Mouse (Mus musculus): ENCODE results near the gene Mfsd4b5. TPM values are rescaled to one million over a fixed set of nuclear protein-coding genes. Genes with fewer than 3 reads are reported as not detected.
A peak's percentile ranks its signal among the peaks of the same experiment; 100 is the strongest.

Mfsd4b5 gene
- polyA plus RNA-seq, 1 experiment = not detected

GRCm38 (mm10) chr10:40026546-40026945 is 40.1 kb upstream of the Mfsd4b5 start:
- Histone ChIP-seq H3K9me3 (replicated peaks; ENCODE audit: control insufficient read depth, insufficient read depth, low read length, poor library complexity, severe bottlenecking) (peaks cover 4% of the 10 kb centered on the region), H3K27ac (ENCODE audit: insufficient read depth, low read length) (no peak overlapping the region), H3K4me1 (ENCODE audit: control insufficient read depth, insufficient read depth, low read length) (no peaks in the 10 kb centered on the region), H3K9ac (ENCODE audit: low read depth, poor library complexity, severe bottlenecking) (no peak overlapping the region), H3K4me3 (ENCODE audit: low read depth, low read length) (no peak overlapping the region), H3K27me3 (ENCODE audit: control insufficient read depth, insufficient read depth, low read length, poor library complexity, severe bottlenecking) (no peaks in the 10 kb centered on the region; the same call in 1 of the 2 replicates), H3K36me3 (ENCODE audit: control insufficient read depth, insufficient read depth, low read length, poor library complexity, severe bottlenecking) (no peaks in the 10 kb centered on the region)
- no peak for TF ChIP-seq EP300 (IDR thresholded peaks at IDR 0.05; ENCODE audit: insufficient read depth, low read depth, low read length)
- TF ChIP-seq POLR2A (IDR thresholded peaks at IDR 0.05; ENCODE audit: insufficient read depth, low read length) = no peak
- TF ChIP-seq CTCF (IDR thresholded peaks at IDR 0.05; ENCODE audit: low read depth, low read length) = no peak

GRCm38 (mm10) chr10:40025560-40025959 is 39.1 kb upstream of the Mfsd4b5 start:
- TF ChIP-seq CTCF (IDR thresholded peaks at IDR 0.05; ENCODE audit: low read depth, low read length) (no peak), POLR2A (IDR thresholded peaks at IDR 0.05; ENCODE audit: insufficient read depth, low read length) (no peak)
- Histone ChIP-seq H3K4me1 (ENCODE audit: control insufficient read depth, insufficient read depth, low read length) (no peaks in the 10 kb centered on the region), H3K9me3 (replicated peaks; ENCODE audit: control insufficient read depth, insufficient read depth, low read length, poor library complexity, severe bottlenecking) (peaks cover 4% of the 10 kb centered on the region), H3K27ac (ENCODE audit: insufficient read depth, low read length) (no peak overlapping the region), H3K27me3 (ENCODE audit: control insufficient read depth, insufficient read depth, low read length, poor library complexity, severe bottlenecking) (no peaks in the 10 kb centered on the region; the same call in 1 of the 2 replicates), H3K36me3 (ENCODE audit: control insufficient read depth, insufficient read depth, low read length, poor library complexity, severe bottlenecking) (no peaks in the 10 kb centered on the region), H3K9ac (ENCODE audit: low read depth, poor library complexity, severe bottlenecking) (no peak overlapping the region), H3K4me3 (ENCODE audit: low read depth, low read length) (peak overlapping the region; percentile 69; the same call in 1 of the 2 replicates)

GRCm38 (mm10) chr10:40024554-40025428 is 38.3 kb upstream of the Mfsd4b5 start, which contains the start of gene Mfsd4b1:
Gene Mfsd4b1, minus strand, starts transcription at chr10:40025268.
- H3K4me1 ChIP-seq (ENCODE audit: control insufficient read depth, insufficient read depth, low read length) = no peaks in the 10 kb centered on the region
- peaks cover 4% of the 10 kb centered on the region for H3K9me3 ChIP-seq (replicated peaks; ENCODE audit: control insufficient read depth, insufficient read depth, low read length, poor library complexity, severe bottlenecking)
- H3K9ac ChIP-seq (ENCODE audit: low read depth, poor library complexity, severe bottlenecking) = peak within 1 kb of the TSS; percentile 32
- no peaks in the 10 kb centered on the region; the same call in 1 of the 2 replicates for H3K27me3 ChIP-seq (ENCODE audit: control insufficient read depth, insufficient read depth, low read length, poor library complexity, severe bottlenecking)
- H3K27ac ChIP-seq (ENCODE audit: insufficient read depth, low read length) = no peak within 1 kb of the TSS
- TF ChIP-seq CTCF (IDR thresholded peaks at IDR 0.05; ENCODE audit: low read depth, low read length) (no peak), POLR2A (IDR thresholded peaks at IDR 0.05; ENCODE audit: insufficient read depth, low read length) (no peak), EP300 (IDR thresholded peaks at IDR 0.05; ENCODE audit: insufficient read depth, low read depth, low read length) (no peak)
- peak within 1 kb of the TSS; percentile 69 for H3K4me3 ChIP-seq (ENCODE audit: low read depth, low read length)
- no peaks in the 10 kb centered on the region for H3K36me3 ChIP-seq (ENCODE audit: control insufficient read depth, insufficient read depth, low read length, poor library complexity, severe bottlenecking)

- no peak for TF ChIP-seq CTCF (IDR thresholded peaks at IDR 0.05; ENCODE audit: low read depth, low read length)
- no peak for TF ChIP-seq EP300 (IDR thresholded peaks at IDR 0.05; ENCODE audit: insufficient read depth, low read depth, low read length)
- TF ChIP-seq POLR2A (IDR thresholded peaks at IDR 0.05; ENCODE audit: insufficient read depth, low read length) = no peak
Observed at GRCm38 (mm10) chr10:40020401-40020800, 34.0 kb upstream of the Mfsd4b5 start.

GRCm38 (mm10) chr10:40019492-40019891 is 33.0 kb upstream of the Mfsd4b5 start:
- Histone ChIP-seq H3K9me3 (replicated peaks; ENCODE audit: control insufficient read depth, insufficient read depth, low read length, poor library complexity, severe bottlenecking) (no peaks in the 10 kb centered on the region), H3K27ac (ENCODE audit: insufficient read depth, low read length) (no peak overlapping the region), H3K36me3 (ENCODE audit: control insufficient read depth, insufficient read depth, low read length, poor library complexity, severe bottlenecking) (no peaks in the 10 kb centered on the region), H3K4me3 (ENCODE audit: low read depth, low read length) (no peak overlapping the region), H3K4me1 (ENCODE audit: control insufficient read depth, insufficient read depth, low read length) (no peaks in the 10 kb centered on the region), H3K27me3 (ENCODE audit: control insufficient read depth, insufficient read depth, low read length, poor library complexity, severe bottlenecking) (no peaks in the 10 kb centered on the region; the same call in 1 of the 2 replicates), H3K9ac (ENCODE audit: low read depth, poor library complexity, severe bottlenecking) (no peak overlapping the region)
- TF ChIP-seq EP300 (IDR thresholded peaks at IDR 0.05; ENCODE audit: insufficient read depth, low read depth, low read length) (no peak), POLR2A (IDR thresholded peaks at IDR 0.05; ENCODE audit: insufficient read depth, low read length) (no peak), CTCF (IDR thresholded peaks at IDR 0.05; ENCODE audit: low read depth, low read length) (no peak)

More at GRCm38 (mm10) chr10:40020401-40020800, 34.0 kb upstream of the Mfsd4b5 start:
- H3K9me3 ChIP-seq (replicated peaks; ENCODE audit: control insufficient read depth, insufficient read depth, low read length, poor library complexity, severe bottlenecking) = no peaks in the 10 kb centered on the region
- no peaks in the 10 kb centered on the region for H3K36me3 ChIP-seq (ENCODE audit: control insufficient read depth, insufficient read depth, low read length, poor library complexity, severe bottlenecking)
- no peak overlapping the region for H3K27ac ChIP-seq (ENCODE audit: insufficient read depth, low read length)
- H3K27me3 ChIP-seq (ENCODE audit: control insufficient read depth, insufficient read depth, low read length, poor library complexity, severe bottlenecking) = no peaks in the 10 kb centered on the region; the same call in 1 of the 2 replicates
- H3K4me3 ChIP-seq (ENCODE audit: low read depth, low read length) = no peak overlapping the region
- no peak overlapping the region for H3K9ac ChIP-seq (ENCODE audit: low read depth, poor library complexity, severe bottlenecking)
- no peaks in the 10 kb centered on the region for H3K4me1 ChIP-seq (ENCODE audit: control insufficient read depth, insufficient read depth, low read length)
